Mouse (Mus musculus): ENCODE measurements at regions not wholly inside any gene's neighbourhood (a gene's known extent, or its start where the extent isn't known, plus 50 kb on each side); places are given as distances from the start of the nearest gene placed in this dataset.

GRCm38 (mm10) chr16:30778078-30778477 lies 178.6 kb downstream of the Fam43a start:
- Histone ChIP-seq H3K9me3 (ENCODE audit: low read length) (no peaks in the 10 kb centered on the region), H3K9ac (replicated peaks) (no peak overlapping the region), H3K4me3 (ENCODE audit: low read depth, low read length) (no peak overlapping the region), H3K4me2 (ENCODE audit: low read depth, low read length) (no peak overlapping the region), H3K27ac (ENCODE audit: low read depth) (no peak overlapping the region), H3K36me3 (replicated peaks; ENCODE audit: insufficient read depth, low read length) (no peaks in the 10 kb centered on the region), H3K27me3 (ENCODE audit: insufficient read depth, low read length) (no peaks in the 10 kb centered on the region), H3K4me1 (ENCODE audit: insufficient read depth) (peaks cover 3% of the 10 kb centered on the region; the same call in 1 of the 2 replicates)
- no peak for TF ChIP-seq CTCF (IDR thresholded peaks at IDR 0.05; ENCODE audit: low read depth)
- no peak for TF ChIP-seq EP300 (IDR thresholded peaks at IDR 0.05; ENCODE audit: low read depth)
- 68% methylated on average over 7 of the region's 7 CpGs for WGBS (ENCODE audit: insufficient replicate concordance)
- ATAC-seq (no peak), DNase-seq (no peak)

- Histone ChIP-seq H3K9me3 (ENCODE audit: low read length) (no peaks in the 10 kb centered on the region), H3K9ac (replicated peaks) (no peak overlapping the region), H3K27me3 (ENCODE audit: insufficient read depth, low read length) (no peaks in the 10 kb centered on the region), H3K4me2 (ENCODE audit: low read depth, low read length) (no peak overlapping the region), H3K4me1 (ENCODE audit: insufficient read depth) (peaks cover 3% of the 10 kb centered on the region; the same call in 1 of the 2 replicates), H3K36me3 (replicated peaks; ENCODE audit: insufficient read depth, low read length) (no peaks in the 10 kb centered on the region), H3K27ac (ENCODE audit: low read depth) (no peak overlapping the region), H3K4me3 (ENCODE audit: low read depth, low read length) (no peak overlapping the region)
- TF ChIP-seq CTCF (IDR thresholded peaks at IDR 0.05; ENCODE audit: low read depth) (no peak), EP300 (IDR thresholded peaks at IDR 0.05; ENCODE audit: low read depth) (no peak)
- DNase-seq (no peak), ATAC-seq (no peak)
- 67% methylated on average over 5 of the region's 5 CpGs for WGBS (ENCODE audit: insufficient replicate concordance)
Measured at GRCm38 (mm10) chr16:30778945-30779344, 179.4 kb downstream of the Fam43a start.

GRCm38 (mm10) chr16:30784261-30784660 lies 184.7 kb downstream of the Fam43a start:
- H3K27ac ChIP-seq (ENCODE audit: low read depth): no peak overlapping the region
- 83% methylated on average over 5 of the region's 5 CpGs for WGBS (ENCODE audit: insufficient replicate concordance)
- no peaks in the 10 kb centered on the region for H3K9me3 ChIP-seq (ENCODE audit: low read length)
- DNase-seq (no peak), ATAC-seq (no peak)
- TF ChIP-seq CTCF (IDR thresholded peaks at IDR 0.05; ENCODE audit: low read depth): no peak
- H3K27me3 ChIP-seq (ENCODE audit: insufficient read depth, low read length): no peaks in the 10 kb centered on the region
- H3K4me1 ChIP-seq (ENCODE audit: insufficient read depth): peaks cover 18% of the 10 kb centered on the region
- no peak overlapping the region for H3K9ac ChIP-seq (replicated peaks)
- no peak overlapping the region for H3K4me3 ChIP-seq (ENCODE audit: low read depth, low read length)
- no peak overlapping the region for H3K4me2 ChIP-seq (ENCODE audit: low read depth, low read length)
- no peaks in the 10 kb centered on the region for H3K36me3 ChIP-seq (replicated peaks; ENCODE audit: insufficient read depth, low read length)

GRCm38 (mm10) chr16:30784949-30785348 lies 185.4 kb downstream of the Fam43a start:
- WGBS (ENCODE audit: insufficient replicate concordance): 81% methylated on average over 1 of the region's 1 CpGs
- DNase-seq (peak; percentile 2), ATAC-seq (no peak)

GRCm38 (mm10) chr16:30786060-30786459 lies 186.5 kb downstream of the Fam43a start:
- Histone ChIP-seq H3K27ac (ENCODE audit: low read depth) (no peak overlapping the region), H3K27me3 (ENCODE audit: insufficient read depth, low read length) (no peaks in the 10 kb centered on the region), H3K9ac (replicated peaks) (no peak overlapping the region), H3K4me3 (ENCODE audit: low read depth, low read length) (no peak overlapping the region), H3K9me3 (ENCODE audit: low read length) (no peaks in the 10 kb centered on the region), H3K4me1 (ENCODE audit: insufficient read depth) (peaks cover 36% of the 10 kb centered on the region), H3K36me3 (replicated peaks; ENCODE audit: insufficient read depth, low read length) (no peaks in the 10 kb centered on the region), H3K4me2 (ENCODE audit: low read depth, low read length) (no peak overlapping the region)
- DNase-seq (peak; percentile 7), ATAC-seq (no peak)
- WGBS (ENCODE audit: insufficient replicate concordance): 72% methylated on average over 3 of the region's 3 CpGs
- TF ChIP-seq CTCF (IDR thresholded peaks at IDR 0.05; ENCODE audit: low read depth) (no peak), EP300 (IDR thresholded peaks at IDR 0.05; ENCODE audit: low read depth) (no peak)

More at GRCm38 (mm10) chr16:30784949-30785348, 185.4 kb downstream of the Fam43a start:
- no peak overlapping the region for H3K27ac ChIP-seq (ENCODE audit: low read depth)
- H3K4me3 ChIP-seq (ENCODE audit: low read depth, low read length): no peak overlapping the region
- H3K27me3 ChIP-seq (ENCODE audit: insufficient read depth, low read length): no peaks in the 10 kb centered on the region
- H3K4me1 ChIP-seq (ENCODE audit: insufficient read depth): peaks cover 25% of the 10 kb centered on the region
- no peak overlapping the region for H3K9ac ChIP-seq (replicated peaks)
- H3K9me3 ChIP-seq (ENCODE audit: low read length): no peaks in the 10 kb centered on the region
- H3K4me2 ChIP-seq (ENCODE audit: low read depth, low read length): no peak overlapping the region
- TF ChIP-seq CTCF (IDR thresholded peaks at IDR 0.05; ENCODE audit: low read depth) (no peak), EP300 (IDR thresholded peaks at IDR 0.05; ENCODE audit: low read depth) (no peak)
- H3K36me3 ChIP-seq (replicated peaks; ENCODE audit: insufficient read depth, low read length): no peaks in the 10 kb centered on the region

- H3K4me2 ChIP-seq (ENCODE audit: low read depth, low read length): no peak overlapping the region
- no peaks in the 10 kb centered on the region for H3K9me3 ChIP-seq (ENCODE audit: low read length)
- H3K27ac ChIP-seq (ENCODE audit: low read depth): peak overlapping the region; percentile 78
- no peaks in the 10 kb centered on the region for H3K27me3 ChIP-seq (ENCODE audit: insufficient read depth, low read length)
- peaks cover 48% of the 10 kb centered on the region for H3K4me1 ChIP-seq (ENCODE audit: insufficient read depth)
- no peak overlapping the region for H3K4me3 ChIP-seq (ENCODE audit: low read depth, low read length)
- DNase-seq (peak; percentile 14), ATAC-seq (no peak)
- H3K9ac ChIP-seq (replicated peaks): no peak overlapping the region; the same call in 1 of the 2 replicates
- H3K36me3 ChIP-seq (replicated peaks; ENCODE audit: insufficient read depth, low read length): no peaks in the 10 kb centered on the region
- WGBS (ENCODE audit: insufficient replicate concordance): 86% methylated on average over 1 of the region's 1 CpGs
- TF ChIP-seq EP300 (IDR thresholded peaks at IDR 0.05; ENCODE audit: low read depth) (no peak), CTCF (IDR thresholded peaks at IDR 0.05; ENCODE audit: low read depth) (no peak)
Measured at GRCm38 (mm10) chr16:30787351-30787750, 187.8 kb downstream of the Fam43a start.

GRCm38 (mm10) chr16:30788321-30788781 lies 188.8 kb downstream of the Fam43a start:
- peak; percentile 65 for ATAC-seq
- Histone ChIP-seq H3K9me3 (ENCODE audit: low read length) (no peaks in the 10 kb centered on the region), H3K4me3 (ENCODE audit: low read depth, low read length) (no peak overlapping the region), H3K4me2 (ENCODE audit: low read depth, low read length) (peak overlapping the region; percentile 40; the same call in 1 of the 2 replicates), H3K4me1 (ENCODE audit: insufficient read depth) (peaks cover 58% of the 10 kb centered on the region), H3K36me3 (replicated peaks; ENCODE audit: insufficient read depth, low read length) (no peaks in the 10 kb centered on the region), H3K9ac (replicated peaks) (no peak overlapping the region), H3K27me3 (ENCODE audit: insufficient read depth, low read length) (no peaks in the 10 kb centered on the region), H3K27ac (ENCODE audit: low read depth) (peak overlapping the region; percentile 78)
- DNase-seq: peak; percentile 34
- 42% methylated on average over 11 of the region's 11 CpGs for WGBS (ENCODE audit: insufficient replicate concordance)
- TF ChIP-seq EP300 (IDR thresholded peaks at IDR 0.05; ENCODE audit: low read depth) (peak; percentile 79), CTCF (IDR thresholded peaks at IDR 0.05; ENCODE audit: low read depth) (no peak)

Data from liver, postnatal 0 days (tissue).